Mouse (Mus musculus) heart, postnatal 0 days (tissue): ENCODE measurements around the gene Lmbrd2.

Experiments
- CTCF ChIP-seq: IDR thresholded peaks from 2 replicates; pipeline ENCODE4 v1.5.1; 2016; ENCODE audit warnings: antibody characterized with exemption, control low read depth, low read depth
- EP300 ChIP-seq: IDR thresholded peaks from 2 replicates; pipeline ENCODE4 v1.6.1; 2016; ENCODE audit warnings: antibody characterized with exemption, low read depth

DNA sequence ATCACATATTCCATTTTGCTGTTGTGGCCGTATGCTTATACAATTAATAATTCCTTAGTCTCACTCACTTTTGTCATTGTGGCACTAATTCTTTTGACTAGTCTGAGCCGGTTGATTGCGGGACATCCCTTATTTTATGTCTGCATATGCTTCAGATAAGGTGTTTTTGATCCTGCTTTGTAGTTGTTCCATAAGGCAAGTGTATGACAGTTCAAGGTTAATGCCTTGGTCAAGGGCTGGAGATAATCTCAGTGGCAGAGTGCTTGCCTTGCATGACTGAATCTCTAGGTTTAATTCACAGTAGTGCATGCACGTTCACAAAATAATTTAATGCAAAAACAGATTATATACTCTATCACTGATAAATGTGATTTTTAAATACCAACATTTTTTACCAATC is 43.5 kb upstream of the Lmbrd2 start:
- no peak for TF ChIP-seq CTCF
- TF ChIP-seq EP300, result no peak
